Mouse (Mus musculus): ENCODE data around the gene Gna15. TPM values are rescaled to one million over a fixed set of nuclear protein-coding genes. Genes with fewer than 3 reads are reported as not detected.

Gene Gna15
- polyA plus RNA-seq, 1 experiment: 1.1 TPM

- no peak for DNase-seq (ENCODE audit: low read depth)
- no peak for TF ChIP-seq CTCF (IDR thresholded peaks at IDR 0.05; ENCODE audit: borderline replicate concordance, extremely low read depth, insufficient read depth, insufficient read length)
- no peak for TF ChIP-seq POLR2A (IDR thresholded peaks at IDR 0.05; ENCODE audit: borderline replicate concordance, extremely low read depth, insufficient read depth, insufficient read length, poor library complexity, severe bottlenecking)
Observed at GRCm38 (mm10) chr10:81541363-81541762, 17.3 kb upstream of the Gna15 start.

- TF ChIP-seq CTCF (IDR thresholded peaks at IDR 0.05; ENCODE audit: borderline replicate concordance, extremely low read depth, insufficient read depth, insufficient read length): no peak
- no peak for TF ChIP-seq POLR2A (IDR thresholded peaks at IDR 0.05; ENCODE audit: borderline replicate concordance, extremely low read depth, insufficient read depth, insufficient read length, poor library complexity, severe bottlenecking)
- no peak for DNase-seq (ENCODE audit: low read depth)
Observed at GRCm38 (mm10) chr10:81538321-81539048, 14.5 kb upstream of the Gna15 start.

DNA sequence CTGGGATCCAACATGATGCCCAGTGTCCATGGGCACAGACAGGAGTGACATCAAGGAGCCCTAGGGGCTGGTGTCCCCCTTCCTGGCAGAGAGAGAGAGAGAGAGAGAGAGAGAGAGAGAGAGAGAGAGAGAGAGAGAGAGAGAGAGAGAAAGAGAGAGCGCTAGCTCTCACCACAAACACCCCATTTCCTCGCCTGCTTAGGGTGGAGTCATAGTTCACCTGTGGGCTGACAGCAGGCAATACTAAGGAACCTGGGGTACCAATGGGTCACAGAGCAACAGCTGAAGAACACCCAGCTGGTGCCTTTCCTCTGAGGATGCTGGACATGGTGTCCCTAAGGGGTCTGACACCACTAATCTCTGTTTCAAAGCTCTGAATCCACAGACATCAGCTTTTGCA, 13.4 kb upstream of the Gna15 start:
- no peak for DNase-seq (ENCODE audit: low read depth)
- TF ChIP-seq CTCF (IDR thresholded peaks at IDR 0.05; ENCODE audit: borderline replicate concordance, extremely low read depth, insufficient read depth, insufficient read length): no peak
- TF ChIP-seq POLR2A (IDR thresholded peaks at IDR 0.05; ENCODE audit: borderline replicate concordance, extremely low read depth, insufficient read depth, insufficient read length, poor library complexity, severe bottlenecking): no peak

GRCm38 (mm10) chr10:81536734-81537133, 12.7 kb upstream of the Gna15 start:
- no peak for DNase-seq (ENCODE audit: low read depth)
- TF ChIP-seq CTCF (IDR thresholded peaks at IDR 0.05; ENCODE audit: borderline replicate concordance, extremely low read depth, insufficient read depth, insufficient read length): peak; percentile 55; the same call in 1 of the 2 replicates
- TF ChIP-seq POLR2A (IDR thresholded peaks at IDR 0.05; ENCODE audit: borderline replicate concordance, extremely low read depth, insufficient read depth, insufficient read length, poor library complexity, severe bottlenecking): no peak

DNA sequence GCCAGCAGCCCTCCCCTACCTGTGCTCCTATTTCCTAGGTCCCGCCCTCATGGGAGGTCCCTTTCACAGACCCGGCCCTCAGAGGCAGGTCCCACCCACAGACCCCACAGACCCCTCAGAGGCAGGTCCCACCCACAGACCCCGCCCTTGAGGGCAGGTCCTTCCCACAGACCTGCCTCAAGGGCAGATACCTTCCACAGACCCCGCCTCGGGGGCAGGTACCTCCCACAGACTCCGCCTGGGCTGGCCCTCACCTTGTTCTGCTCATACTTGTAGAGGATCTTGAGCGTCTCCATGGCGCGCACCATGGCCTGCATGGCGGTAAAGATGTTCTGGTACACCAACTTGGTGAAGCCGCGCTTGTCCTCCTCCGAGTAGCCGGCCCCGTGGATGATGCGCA, 10.8 kb upstream of the Gna15 start:
- TF ChIP-seq POLR2A (IDR thresholded peaks at IDR 0.05; ENCODE audit: borderline replicate concordance, extremely low read depth, insufficient read depth, insufficient read length, poor library complexity, severe bottlenecking): no peak
- TF ChIP-seq CTCF (IDR thresholded peaks at IDR 0.05; ENCODE audit: borderline replicate concordance, extremely low read depth, insufficient read depth, insufficient read length): no peak
- DNase-seq (ENCODE audit: low read depth): no peak

DNA sequence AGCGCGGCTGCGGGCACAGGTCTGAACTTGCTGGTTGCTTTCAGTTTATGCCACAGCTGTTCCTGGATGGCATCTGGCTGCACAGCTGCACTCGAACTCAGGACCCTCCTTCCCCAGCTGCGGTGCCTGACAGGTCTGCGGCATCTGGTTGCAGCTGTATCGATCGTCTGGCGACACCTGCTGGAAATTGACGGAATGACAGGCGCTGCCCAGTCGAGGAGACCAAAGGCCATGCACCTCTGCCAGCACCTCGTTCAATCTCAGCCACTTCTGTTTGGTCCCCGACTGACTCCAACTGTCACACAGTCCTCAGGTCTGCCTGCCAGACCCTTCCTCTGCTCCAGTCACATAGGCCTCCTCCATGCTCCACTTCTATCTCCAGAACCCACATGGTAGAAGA, 2.8 kb upstream of the Gna15 start:
- peak; percentile 47 for DNase-seq (ENCODE audit: low read depth)
- TF ChIP-seq CTCF (IDR thresholded peaks at IDR 0.05; ENCODE audit: borderline replicate concordance, extremely low read depth, insufficient read depth, insufficient read length) (peak; percentile 96), POLR2A (IDR thresholded peaks at IDR 0.05; ENCODE audit: borderline replicate concordance, extremely low read depth, insufficient read depth, insufficient read length, poor library complexity, severe bottlenecking) (no peak)

GRCm38 (mm10) chr10:81525017-81525694, 1.1 kb upstream of the Gna15 start:
- TF ChIP-seq POLR2A (IDR thresholded peaks at IDR 0.05; ENCODE audit: borderline replicate concordance, extremely low read depth, insufficient read depth, insufficient read length, poor library complexity, severe bottlenecking): no peak
- no peak for TF ChIP-seq CTCF (IDR thresholded peaks at IDR 0.05; ENCODE audit: borderline replicate concordance, extremely low read depth, insufficient read depth, insufficient read length)
- DNase-seq (ENCODE audit: low read depth): no peak

DNA sequence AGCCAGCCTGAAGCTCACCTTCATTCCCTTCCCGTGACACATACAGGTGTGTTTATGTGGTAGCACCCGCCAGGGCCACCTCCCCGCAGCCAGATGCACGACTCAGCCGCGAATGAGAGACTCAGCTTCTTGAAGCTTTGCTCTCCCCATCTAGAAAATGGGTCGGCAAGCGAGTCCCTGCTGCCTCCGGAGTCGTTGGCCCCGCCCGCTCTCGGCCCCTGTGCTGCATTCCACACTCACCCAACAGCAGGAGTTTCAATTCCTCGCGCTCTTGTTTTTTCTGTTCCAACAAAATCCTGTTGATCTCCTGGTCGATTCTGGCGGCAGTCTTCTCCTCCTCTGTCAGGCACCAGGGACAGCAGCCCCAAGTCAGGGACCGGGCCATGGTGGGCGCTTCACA, 455 bp downstream of the Gna15 start:
- no peak for TF ChIP-seq CTCF (IDR thresholded peaks at IDR 0.05; ENCODE audit: borderline replicate concordance, extremely low read depth, insufficient read depth, insufficient read length)
- DNase-seq (ENCODE audit: low read depth): no peak

DNA sequence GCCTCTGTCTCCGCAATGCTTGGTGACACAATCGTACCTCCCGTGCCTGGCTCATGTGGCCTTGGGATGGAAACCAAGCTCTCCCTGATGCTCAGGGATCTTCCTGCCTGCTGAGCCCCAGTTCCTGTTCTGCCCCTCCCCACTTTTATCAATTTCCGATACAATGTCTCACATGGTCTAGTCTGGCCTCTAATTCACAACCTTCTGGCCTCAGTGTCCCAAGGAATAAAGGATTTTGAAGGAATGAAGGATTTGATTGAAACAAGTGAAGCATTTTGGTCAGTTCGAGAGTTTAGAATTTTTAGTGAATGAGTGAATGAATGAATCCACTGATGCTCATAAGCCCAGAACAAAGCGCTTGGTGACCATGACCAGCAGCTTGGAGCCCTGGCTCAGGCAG, 883 bp downstream of the Gna15 start:
- no peak for DNase-seq (ENCODE audit: low read depth)
- TF ChIP-seq CTCF (IDR thresholded peaks at IDR 0.05; ENCODE audit: borderline replicate concordance, extremely low read depth, insufficient read depth, insufficient read length) (no peak), POLR2A (IDR thresholded peaks at IDR 0.05; ENCODE audit: borderline replicate concordance, extremely low read depth, insufficient read depth, insufficient read length, poor library complexity, severe bottlenecking) (no peak)

- no peak for DNase-seq (ENCODE audit: low read depth)
- no peak for TF ChIP-seq CTCF (IDR thresholded peaks at IDR 0.05; ENCODE audit: borderline replicate concordance, extremely low read depth, insufficient read depth, insufficient read length)
- no peak for TF ChIP-seq POLR2A (IDR thresholded peaks at IDR 0.05; ENCODE audit: borderline replicate concordance, extremely low read depth, insufficient read depth, insufficient read length, poor library complexity, severe bottlenecking)
Observed at GRCm38 (mm10) chr10:81519978-81520365, 4.1 kb downstream of the Gna15 start.

- TF ChIP-seq CTCF (IDR thresholded peaks at IDR 0.05; ENCODE audit: borderline replicate concordance, extremely low read depth, insufficient read depth, insufficient read length) (no peak), POLR2A (IDR thresholded peaks at IDR 0.05; ENCODE audit: borderline replicate concordance, extremely low read depth, insufficient read depth, insufficient read length, poor library complexity, severe bottlenecking) (no peak)
- no peak for DNase-seq (ENCODE audit: low read depth)
Observed at GRCm38 (mm10) chr10:81519227-81519977, 4.6 kb downstream of the Gna15 start.
